Mouse (Mus musculus): ENCODE data around the gene Gm9747.

- TF ChIP-seq TBP (conservative IDR thresholded peaks at IDR 0.05; ENCODE audit: low read depth, low read length) (no peak), RCOR1 (conservative IDR thresholded peaks at IDR 0.05; ENCODE audit: low read depth, low read length) (no peak), CTCF (conservative IDR thresholded peaks at IDR 0.05 in 1 of 2, IDR thresholded peaks at IDR 0.05 in 1 of 2; ENCODE audit: low read depth in 2 of 2, low read length in 2 of 2) (no peak), ZKSCAN1 (IDR thresholded peaks at IDR 0.05; ENCODE audit: borderline replicate concordance, low read depth, low read length) (no peak), USF1 (IDR thresholded peaks at IDR 0.05; ENCODE audit: low read depth, low read length) (no peak), POLR2A (IDR thresholded peaks at IDR 0.05; ENCODE audit: low read depth, low read length) (no peak), BHLHE40 (IDR thresholded peaks at IDR 0.05; ENCODE audit: low read depth, low read length) (no peak), MAZ (IDR thresholded peaks at IDR 0.05; ENCODE audit: low read depth, low read length) (no peak), EP300 (IDR thresholded peaks at IDR 0.05; ENCODE audit: low read length) (no peak), HCFC1 (IDR thresholded peaks at IDR 0.05; ENCODE audit: low read depth, low read length) (no peak), MXI1 (IDR thresholded peaks at IDR 0.05; ENCODE audit: low read depth, low read length) (no peak), CHD2 (IDR thresholded peaks at IDR 0.05; ENCODE audit: low read length) (no peak)
These were observed 28.2 kb downstream of the Gm9747 start for GRCm38 (mm10) chr1:82261053-82261618.
